Mouse (Mus musculus) leukemia stem cell, adult 10-12 weeks (primary cell): Measurements from ENCODE around the gene Cdkn1b. TPM values are rescaled to one million over a fixed set of nuclear protein-coding genes. Genes with fewer than 3 reads are reported as not detected.

Experiments
- polyA plus RNA-seq: library from polyadenylated mRNA; stranded (reverse); fragments of >175 nt; gene quantifications from 2 replicates; pipeline ENCODE4 v1.2.3, GENCODE M21; 2012; ENCODE audit warnings: low replicate concordance

Cdkn1b gene
- 59.9 and 68.8 TPM in 2 replicates for polyA plus RNA-seq

DNA sequence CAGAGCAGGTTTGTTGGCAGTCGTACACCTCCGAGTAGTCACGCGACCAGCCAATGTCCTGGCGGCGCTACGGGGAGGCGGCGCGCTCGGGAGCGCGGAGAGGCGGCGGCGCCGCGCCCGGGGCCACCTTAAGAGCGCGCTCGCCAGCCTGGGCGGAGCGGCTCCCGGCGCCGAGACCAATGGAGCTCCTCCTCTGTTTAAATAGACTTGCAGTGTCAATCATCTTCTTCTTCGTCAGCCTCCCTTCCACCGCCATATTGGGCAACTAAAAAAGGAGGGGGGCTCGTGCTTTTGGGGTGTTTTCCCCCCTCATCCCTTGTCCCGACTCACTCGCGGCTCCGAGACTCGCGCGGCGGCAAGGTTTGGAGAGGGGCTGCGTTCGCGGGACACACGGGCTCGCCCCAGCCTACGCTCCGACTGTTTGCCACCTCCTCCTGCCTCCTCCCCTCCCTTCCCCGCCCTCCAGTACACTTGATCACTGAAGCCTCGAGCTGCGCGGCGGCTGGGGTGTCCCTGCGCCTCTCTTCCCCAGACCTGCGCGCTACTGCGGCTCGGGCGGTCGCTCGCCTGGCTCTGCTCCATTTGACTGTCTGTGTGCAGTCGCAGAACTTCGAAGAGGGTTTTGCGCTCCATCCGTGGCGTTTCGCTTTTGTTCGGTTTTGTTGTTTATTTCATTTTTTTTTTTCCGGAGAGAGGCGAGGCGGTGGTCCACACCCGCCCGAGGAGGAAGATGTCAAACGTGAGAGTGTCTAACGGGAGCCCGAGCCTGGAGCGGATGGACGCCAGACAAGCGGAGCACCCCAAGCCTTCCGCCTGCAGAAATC, at the start of gene Cdkn1b:
Cdkn1b (plus strand) TSS at position 212 of the 824 bp plus-strand sequence.

GRCm38 (mm10) chr6:134898095-134898965, 21.9 kb upstream of the Cdkn1b start, which contains the start of gene Gpr19:
Gene Gpr19 (minus strand): TSS chr6:134898578.

Other genes starting within 250 kb of the Cdkn1b start
- gene Dusp16, start 127.8 kb upstream of the Cdkn1b start, polyA plus RNA-seq: 1.6 and 3.2 TPM in 2 replicates
- gene Crebl2, start 90.2 kb upstream of the Cdkn1b start, polyA plus RNA-seq: 3.1 and 6.3 TPM in 2 replicates
- gene Gpr19, start 21.8 kb upstream of the Cdkn1b start, polyA plus RNA-seq: 0.47 and 3.2 TPM in 2 replicates
- 0.44 and 0.59 TPM in 2 replicates for gene Apold1, start 61.3 kb downstream of the Cdkn1b start, polyA plus RNA-seq
- gene Ddx47, start 91.2 kb downstream of the Cdkn1b start, polyA plus RNA-seq: 2.6 and 5.3 TPM in 2 replicates
- gene Gprc5a, start 145.2 kb downstream of the Cdkn1b start, polyA plus RNA-seq: 0.16 TPM in 1 of 2 replicates, not detected in the other
- gene Gprc5d, start 197.9 kb downstream of the Cdkn1b start, polyA plus RNA-seq: not detected in 2 replicates